Mouse (Mus musculus) intestine, embryonic 15.5 days (tissue): Measurements from ENCODE around the gene Catsper3. TPM values are rescaled to one million over a fixed set of nuclear protein-coding genes. Genes with fewer than 3 reads are reported as not detected.

Experiments used
- ATAC-seq: fragments of 200-750 bp; cut with Nextera tagmentation; 2 replicates; pipeline ENCODE4 v1.8.0; 2017; ENCODE audit warnings: moderate TSS enrichment, moderate library complexity
- H3K27ac ChIP-seq: fragments of 300-500 bp; sonication (generic); 2 replicates; pipeline ENCODE4 v1.5.1; 2015; ENCODE audit warnings: mild to moderate bottlenecking, inconsistent platforms
- H3K27me3 ChIP-seq: fragments of 300-500 bp; sonication (generic); replicated peaks from 2 replicates; pipeline ENCODE4 v1.6.1; 2015; ENCODE audit warnings: inconsistent platforms
- H3K36me3 ChIP-seq: fragments of 300-500 bp; sonication (generic); 2 replicates; pipeline ENCODE4 v1.6.1; 2015; ENCODE audit warnings: inconsistent platforms
- H3K4me1 ChIP-seq: fragments of 300-500 bp; sonication (generic); replicated peaks from 2 replicates; pipeline ENCODE4 v1.6.1; 2015; ENCODE audit warnings: inconsistent platforms
- H3K4me2 ChIP-seq: fragments of 300-500 bp; sonication (generic); replicated peaks from 2 replicates; pipeline ENCODE4 v1.6.1; 2015; ENCODE audit warnings: mild to moderate bottlenecking, inconsistent platforms
- H3K4me3 ChIP-seq: fragments of 300-500 bp; sonication (generic); replicated peaks from 2 replicates; pipeline ENCODE4 v1.5.1; 2015; ENCODE audit warnings: inconsistent platforms
- H3K9ac ChIP-seq: fragments of 300-500 bp; sonication (generic); 2 replicates; pipeline ENCODE4 v1.6.1; 2015; ENCODE audit warnings: inconsistent platforms
- H3K9me3 ChIP-seq: fragments of 300-500 bp; sonication (generic); 2 replicates; pipeline ENCODE4 v1.6.1; 2016; ENCODE audit warnings: inconsistent platforms
- WGBS: fragments of 180-500 bp; shearing (Covaris S2); methylation state at CpG from one replicate; pipeline ENCODE4 v1.1.7; 2015; 5-methylcytosine and 5-hydroxymethylcytosine counted together
- polyA plus RNA-seq: library from polyadenylated mRNA; unstranded; fragments of >200 nt; fragmentation: Nextera tagmentation; extraction: Ambion mirVana; gene quantifications from 2 replicates; pipeline ENCODE4 v1.2.1, GENCODE M21; 2015

Gene Catsper3
- polyA plus RNA-seq, 1 experiment from 2014 or later: not detected

DNA sequence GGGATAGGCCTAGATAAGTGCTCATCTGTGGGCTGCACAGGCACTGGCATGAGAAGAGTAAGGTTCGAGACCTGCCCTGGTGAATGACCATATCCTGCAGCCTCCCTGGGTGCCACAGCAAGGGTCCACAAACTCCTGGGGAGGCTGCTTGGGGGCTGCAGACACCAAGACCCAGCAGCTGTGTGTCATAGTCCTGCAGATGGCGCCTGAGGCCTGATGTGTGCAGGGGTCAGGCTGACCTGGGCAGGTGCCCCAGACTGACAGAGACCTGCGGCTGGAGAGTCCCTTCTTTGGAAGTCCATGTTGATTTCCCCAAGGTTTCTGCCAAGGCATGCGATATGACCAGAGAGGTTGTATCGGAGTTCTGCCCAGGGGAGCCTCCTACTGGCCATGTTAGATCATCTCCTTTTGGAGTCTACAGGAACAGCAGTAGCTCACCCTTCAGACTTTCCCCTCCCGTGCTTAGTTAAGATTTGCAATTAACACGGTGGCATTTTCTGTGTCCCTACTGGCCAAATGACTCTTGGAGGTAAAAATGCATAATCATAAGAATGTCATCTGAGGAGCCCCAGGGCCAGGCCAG lies 24.8 kb downstream of the Catsper3 start:
- no peak for ATAC-seq
- Histone ChIP-seq H3K4me2 (no peak overlapping the region), H3K9me3 (no peaks in the 10 kb centered on the region), H3K27me3 (no peaks in the 10 kb centered on the region), H3K4me3 (no peak overlapping the region), H3K4me1 (no peaks in the 10 kb centered on the region), H3K9ac (no peak overlapping the region), H3K36me3 (no peaks in the 10 kb centered on the region), H3K27ac (no peak overlapping the region)
- WGBS: 67% methylated on average over 7 of the region's 7 CpGs

DNA sequence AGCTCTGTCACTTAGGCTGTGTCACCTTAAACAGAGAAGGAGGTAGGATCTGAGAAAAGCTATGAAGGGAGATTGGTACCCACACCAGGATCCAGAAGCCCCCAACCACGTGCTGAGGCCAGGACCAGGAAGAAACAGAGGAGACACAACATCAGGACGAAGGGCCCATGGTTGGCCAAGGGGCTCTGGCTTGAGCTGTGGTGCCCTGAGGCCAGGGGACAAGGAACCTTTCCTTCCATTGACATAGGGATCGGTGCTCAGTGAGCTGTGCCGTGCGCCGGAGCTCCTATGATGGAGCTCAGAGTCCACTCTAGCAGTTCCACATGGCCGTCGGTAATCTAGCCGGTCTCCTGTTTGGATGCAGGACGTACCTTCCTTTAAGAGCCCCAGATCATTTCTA lies 25.3 kb downstream of the Catsper3 start:
- Histone ChIP-seq H3K27me3 (no peaks in the 10 kb centered on the region), H3K4me3 (no peak overlapping the region), H3K4me2 (no peak overlapping the region), H3K4me1 (no peaks in the 10 kb centered on the region), H3K36me3 (no peaks in the 10 kb centered on the region), H3K9me3 (no peaks in the 10 kb centered on the region), H3K27ac (no peak overlapping the region), H3K9ac (no peak overlapping the region)
- 95% methylated on average over 10 of the region's 10 CpGs for WGBS
- ATAC-seq: no peak

DNA sequence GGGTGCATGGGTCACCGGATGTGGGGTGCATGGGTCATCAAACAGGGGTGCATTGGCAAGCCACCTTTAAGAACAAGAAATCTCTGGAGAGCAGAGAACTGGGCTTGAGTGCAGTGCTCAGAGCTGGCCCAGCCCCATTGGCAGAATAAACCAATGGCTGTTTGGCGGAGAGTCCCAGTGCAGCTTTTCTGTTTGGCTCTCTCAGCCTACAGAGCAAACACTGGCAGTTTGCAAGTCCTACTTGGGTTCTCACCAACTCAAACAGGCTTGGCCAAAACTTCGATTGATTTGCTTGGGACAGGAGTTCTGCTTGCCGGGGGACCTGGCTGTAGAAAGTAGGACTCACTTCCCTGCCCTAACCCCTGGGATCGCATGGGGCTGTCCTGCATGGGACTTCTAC lies 26.6 kb downstream of the Catsper3 start:
- Histone ChIP-seq H3K4me3 (no peak overlapping the region), H3K4me2 (no peak overlapping the region), H3K27ac (no peak overlapping the region), H3K9me3 (no peaks in the 10 kb centered on the region), H3K36me3 (no peaks in the 10 kb centered on the region), H3K27me3 (no peaks in the 10 kb centered on the region), H3K4me1 (no peaks in the 10 kb centered on the region), H3K9ac (no peak overlapping the region)
- ATAC-seq: no peak
- 68% methylated on average over 5 of the region's 5 CpGs for whole genome bisulfite sequencing

DNA sequence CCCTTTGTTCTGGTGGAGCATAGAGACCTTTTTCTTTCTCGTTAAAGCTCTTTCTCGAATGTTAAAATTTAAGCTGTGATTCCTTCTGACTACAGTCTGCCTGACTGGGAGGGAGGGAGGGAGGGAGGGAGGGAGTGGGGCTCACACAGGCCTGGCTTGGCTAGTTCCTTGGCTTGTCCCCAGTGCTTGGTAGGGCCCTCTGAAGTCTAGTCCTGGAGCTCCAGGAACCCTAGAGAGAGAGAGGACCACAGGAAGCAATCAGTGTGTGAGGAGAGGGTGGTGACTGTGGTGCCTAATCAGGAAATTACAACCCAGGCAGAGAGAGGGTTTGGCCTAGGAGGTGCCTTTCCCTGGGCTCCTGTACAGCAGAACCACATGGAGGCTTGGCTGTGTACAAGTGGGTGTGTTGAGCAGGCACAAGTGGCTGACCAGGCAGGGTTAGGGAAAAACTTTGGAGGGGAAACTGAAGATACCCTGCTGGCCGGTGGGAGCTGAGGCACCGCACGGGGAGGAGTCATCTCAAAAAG lies 29.2 kb downstream of the Catsper3 start:
- Histone ChIP-seq H3K4me2 (no peak overlapping the region), H3K36me3 (no peaks in the 10 kb centered on the region), H3K27ac (no peak overlapping the region), H3K4me3 (no peak overlapping the region), H3K9me3 (no peaks in the 10 kb centered on the region), H3K9ac (no peak overlapping the region), H3K27me3 (peaks cover 4% of the 10 kb centered on the region; the same call in 1 of the 2 replicates), H3K4me1 (no peaks in the 10 kb centered on the region)
- ATAC-seq: peak; percentile 36; the same call in 1 of the 2 replicates
- 58% methylated on average over 5 of the region's 5 CpGs for WGBS

DNA sequence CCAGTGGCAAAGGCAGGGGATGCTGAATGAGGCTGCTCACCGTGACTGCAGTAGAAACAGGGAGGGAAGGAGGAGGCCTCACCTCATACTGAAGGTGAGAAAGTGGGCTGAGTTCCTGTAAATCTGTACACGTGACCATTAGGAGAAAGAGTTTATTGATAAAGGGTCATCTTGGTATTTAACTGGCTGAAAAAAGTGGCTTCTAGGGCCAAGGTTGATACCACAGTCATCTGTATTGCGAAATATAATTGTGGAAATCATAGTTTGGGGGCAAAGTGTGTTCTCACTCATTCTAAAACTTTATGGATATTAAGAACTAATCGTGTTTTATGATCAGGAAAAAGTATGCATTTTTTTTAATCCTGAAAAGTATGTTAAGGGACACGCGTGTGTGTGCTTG lies 30.5 kb downstream of the Catsper3 start:
- Histone ChIP-seq H3K4me1 (no peaks in the 10 kb centered on the region), H3K27me3 (peaks cover 4% of the 10 kb centered on the region; the same call in 1 of the 2 replicates), H3K9me3 (no peaks in the 10 kb centered on the region), H3K9ac (no peak overlapping the region), H3K27ac (no peak overlapping the region), H3K4me2 (no peak overlapping the region), H3K4me3 (no peak overlapping the region), H3K36me3 (no peaks in the 10 kb centered on the region)
- 75% methylated on average over 6 of the region's 6 CpGs for WGBS
- ATAC-seq: peak; percentile 57

DNA sequence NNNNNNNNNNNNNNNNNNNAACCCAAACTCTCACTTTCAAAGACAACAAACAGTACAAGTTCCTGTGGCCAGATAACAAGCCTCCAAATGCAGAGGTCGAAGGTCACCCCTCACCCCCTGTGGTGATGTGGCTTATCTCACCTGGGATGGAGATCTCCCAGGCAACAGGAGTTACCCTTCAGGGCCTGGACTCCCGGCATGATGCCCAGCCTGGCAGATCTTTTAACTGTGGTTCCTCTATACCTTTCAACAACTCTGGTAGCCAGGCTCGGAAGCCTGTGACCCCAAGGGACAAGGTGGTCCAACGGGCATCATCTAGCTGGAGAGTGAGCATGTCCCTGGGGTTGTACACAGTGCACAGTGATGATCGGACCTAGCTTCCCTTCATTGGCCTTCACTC lies 38.1 kb downstream of the Catsper3 start:
- no peak overlapping the region for H3K9ac ChIP-seq
- no peak overlapping the region for H3K27ac ChIP-seq
- H3K4me1 ChIP-seq: peaks cover 19% of the 10 kb centered on the region
- ATAC-seq: no peak
- 65% methylated on average over 5 of the region's 5 CpGs for WGBS
- no peak overlapping the region for H3K4me2 ChIP-seq
- H3K4me3 ChIP-seq: no peak overlapping the region
- H3K27me3 ChIP-seq: peaks cover 54% of the 10 kb centered on the region
- H3K9me3 ChIP-seq: no peaks in the 10 kb centered on the region
- no peaks in the 10 kb centered on the region for H3K36me3 ChIP-seq

DNA sequence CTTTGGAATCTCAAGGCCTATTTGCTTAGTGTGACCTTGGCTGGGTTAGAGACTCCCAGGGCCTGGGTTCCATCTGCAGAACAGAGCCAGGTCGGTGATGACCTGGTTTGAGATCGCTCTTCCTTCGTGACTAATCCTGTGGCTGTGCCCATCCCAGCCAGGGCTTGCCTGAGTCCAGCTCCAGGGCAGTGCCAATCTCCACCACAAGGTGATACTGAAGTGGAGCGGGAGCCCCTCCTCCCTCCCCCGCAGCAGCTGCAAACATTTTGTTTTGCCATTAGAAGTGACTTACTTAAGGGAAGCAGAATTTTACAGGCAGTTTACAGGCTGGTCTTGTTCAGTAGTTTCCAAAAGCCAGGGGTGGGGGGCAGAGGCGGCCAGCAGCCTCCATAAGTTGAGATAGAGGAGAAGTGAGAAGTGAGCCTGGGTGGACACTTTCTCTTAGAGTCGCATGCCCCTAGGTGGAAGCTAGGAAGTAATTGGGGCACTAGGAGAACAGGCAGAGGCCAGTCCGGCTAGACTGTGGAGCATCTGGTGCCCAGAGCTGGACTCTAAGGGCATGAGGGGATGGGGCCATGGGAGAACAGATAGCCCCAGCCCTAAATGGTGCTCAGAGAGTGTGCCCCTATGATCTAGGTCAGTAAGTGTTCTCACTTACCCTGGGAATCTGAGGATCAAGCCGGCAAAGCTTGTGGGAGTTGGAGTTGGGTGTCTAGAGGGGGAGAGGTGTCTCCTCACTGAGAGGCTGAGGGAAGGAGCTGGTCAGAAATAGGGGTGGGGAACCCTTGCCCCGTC lies 40.0 kb downstream of the Catsper3 start:
- Histone ChIP-seq H3K4me3 (no peak overlapping the region), H3K4me1 (peaks cover 19% of the 10 kb centered on the region), H3K27me3 (peaks cover 65% of the 10 kb centered on the region), H3K27ac (no peak overlapping the region), H3K4me2 (no peak overlapping the region; the same call in 1 of the 2 replicates), H3K9me3 (no peaks in the 10 kb centered on the region), H3K36me3 (no peaks in the 10 kb centered on the region), H3K9ac (no peak overlapping the region)
- 20% methylated on average over 10 of the region's 10 CpGs for WGBS
- ATAC-seq: no peak

DNA sequence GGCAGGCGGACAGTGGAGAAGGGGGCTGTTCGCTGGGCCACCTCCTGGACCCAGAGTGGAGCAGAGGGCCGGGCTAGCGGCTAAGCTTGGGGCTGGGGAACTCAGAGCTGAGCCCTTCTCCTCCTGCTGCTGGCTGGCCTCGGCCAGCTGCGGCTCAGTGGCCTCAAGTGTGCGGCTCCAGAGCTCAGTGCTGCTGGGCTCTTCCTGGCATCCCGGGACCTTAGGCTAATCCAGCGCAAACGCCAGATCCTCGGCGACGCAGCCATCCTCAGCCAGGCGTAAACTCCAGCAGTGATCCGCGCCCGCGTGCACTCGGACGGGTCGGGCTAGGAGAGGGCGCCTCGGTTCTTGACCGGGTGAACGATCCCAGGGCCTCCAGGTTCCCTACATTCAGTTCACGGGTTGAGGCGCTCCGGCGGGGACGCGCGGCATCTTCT lies 40.9 kb downstream of the Catsper3 start:
- no peak overlapping the region for H3K27ac ChIP-seq
- no peaks in the 10 kb centered on the region for H3K36me3 ChIP-seq
- H3K9me3 ChIP-seq: no peaks in the 10 kb centered on the region
- 0 out of 2 replicates have a peak overlapping the region, but pooled peaks have one; percentile 9 for H3K4me3 ChIP-seq
- H3K4me2 ChIP-seq: peak overlapping the region; percentile 54
- peaks cover 20% of the 10 kb centered on the region for H3K4me1 ChIP-seq
- peak overlapping the region; percentile 26; the same call in 1 of the 2 replicates for H3K9ac ChIP-seq
- 0 out of 2 replicates have a peak, but pooled peaks have one; percentile 19 for ATAC-seq
- H3K27me3 ChIP-seq: peaks cover 70% of the 10 kb centered on the region
- WGBS: 7% methylated on average over 32 of the region's 32 CpGs

DNA sequence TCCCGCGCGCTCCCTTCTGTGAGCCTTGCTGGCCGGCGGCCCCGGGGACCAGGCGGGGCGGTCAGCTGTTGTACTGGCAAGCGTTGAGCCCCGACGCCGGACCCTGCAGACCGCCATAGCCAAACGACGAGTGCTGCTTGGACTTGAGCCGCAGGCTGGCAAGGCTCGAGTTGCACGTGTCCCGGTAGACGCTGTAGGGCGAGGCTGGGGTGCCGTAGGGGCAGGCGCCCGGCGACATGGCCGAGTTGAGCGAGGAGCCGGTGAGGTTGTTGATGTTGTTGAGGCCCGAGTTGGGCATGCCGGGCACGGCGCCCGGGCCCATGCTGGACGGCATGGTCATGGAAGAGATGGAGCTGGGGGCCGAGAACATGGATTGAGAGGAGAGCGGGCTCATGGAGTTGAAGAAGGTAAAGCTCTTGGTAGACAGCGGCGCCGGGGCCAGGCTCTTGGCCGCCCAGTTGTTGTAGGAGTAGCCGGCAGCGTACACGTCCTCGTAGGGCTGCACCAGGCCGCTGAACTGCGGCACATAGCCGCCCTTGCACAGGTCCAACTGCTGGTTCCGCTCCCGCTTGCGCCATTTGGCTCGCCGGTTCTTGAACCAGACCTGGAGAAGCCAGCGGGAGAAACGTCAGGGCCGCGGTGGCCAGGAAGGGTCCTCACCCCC lies 41.8 kb downstream of the Catsper3 start:
- no peak overlapping the region for H3K27ac ChIP-seq
- no peaks in the 10 kb centered on the region for H3K9me3 ChIP-seq

DNA sequence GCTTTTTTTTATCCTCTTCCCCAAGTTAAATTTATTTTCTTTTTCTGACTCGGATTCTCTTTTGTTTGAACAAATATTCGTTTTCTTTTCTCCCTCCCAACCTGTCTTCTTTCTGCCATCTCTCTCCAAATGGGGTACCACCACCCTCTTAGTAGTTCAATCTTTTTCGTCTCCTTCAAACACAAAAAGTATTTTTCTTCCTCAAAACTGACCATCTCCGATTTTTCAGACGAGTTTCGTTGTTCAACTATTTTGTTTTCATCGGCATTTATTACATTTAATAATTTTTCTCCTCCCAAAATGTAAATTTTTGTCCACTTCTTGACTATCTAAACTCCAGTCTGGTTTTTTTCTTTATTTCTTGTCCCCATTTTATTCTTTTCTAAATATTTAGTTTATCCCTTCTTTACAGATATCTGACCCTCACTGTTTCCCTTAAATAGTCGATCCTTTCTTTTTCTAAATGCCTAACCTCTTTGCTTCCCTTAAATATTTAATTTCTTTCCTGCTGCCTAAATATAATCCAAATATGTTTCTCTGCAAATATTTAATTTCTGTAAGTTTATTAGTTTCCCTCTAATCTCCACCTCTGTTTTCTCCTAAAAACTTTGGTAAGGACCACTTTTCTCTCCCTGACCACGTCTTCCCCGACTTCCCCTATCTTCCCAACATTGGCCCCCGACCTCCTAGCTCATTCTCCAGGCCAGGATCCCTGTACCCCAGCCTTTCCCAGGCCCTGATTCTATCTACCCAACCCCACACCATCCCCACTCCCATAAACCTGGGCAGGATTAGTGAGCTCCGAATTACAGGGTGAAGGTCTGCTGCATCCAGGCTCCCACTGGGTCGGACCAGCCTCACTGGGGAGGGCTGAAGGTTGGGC lies 42.7 kb downstream of the Catsper3 start:
- Histone ChIP-seq H3K9ac (peak overlapping the region; percentile 39; the same call in 1 of the 2 replicates), H3K36me3 (no peaks in the 10 kb centered on the region), H3K4me2 (peak overlapping the region; percentile 60), H3K4me1 (peaks cover 33% of the 10 kb centered on the region), H3K9me3 (no peaks in the 10 kb centered on the region), H3K4me3 (peak overlapping the region; percentile 36), H3K27me3 (peaks cover 80% of the 10 kb centered on the region), H3K27ac (peak overlapping the region; percentile 49)
- WGBS: 13% methylated on average over 13 of the region's 13 CpGs
- ATAC-seq: no peak

More for the DNA sequence above, 41.8 kb downstream of the Catsper3 start:
- peaks cover 79% of the 10 kb centered on the region for H3K27me3 ChIP-seq
- peak overlapping the region; percentile 54 for H3K4me2 ChIP-seq
- WGBS: 8% methylated on average over 56 of the region's 56 CpGs
- no peaks in the 10 kb centered on the region for H3K36me3 ChIP-seq
- peaks cover 28% of the 10 kb centered on the region for H3K4me1 ChIP-seq
- no peak for ATAC-seq
- H3K4me3 ChIP-seq: peak overlapping the region; percentile 22
- peak overlapping the region; percentile 32 for H3K9ac ChIP-seq

DNA sequence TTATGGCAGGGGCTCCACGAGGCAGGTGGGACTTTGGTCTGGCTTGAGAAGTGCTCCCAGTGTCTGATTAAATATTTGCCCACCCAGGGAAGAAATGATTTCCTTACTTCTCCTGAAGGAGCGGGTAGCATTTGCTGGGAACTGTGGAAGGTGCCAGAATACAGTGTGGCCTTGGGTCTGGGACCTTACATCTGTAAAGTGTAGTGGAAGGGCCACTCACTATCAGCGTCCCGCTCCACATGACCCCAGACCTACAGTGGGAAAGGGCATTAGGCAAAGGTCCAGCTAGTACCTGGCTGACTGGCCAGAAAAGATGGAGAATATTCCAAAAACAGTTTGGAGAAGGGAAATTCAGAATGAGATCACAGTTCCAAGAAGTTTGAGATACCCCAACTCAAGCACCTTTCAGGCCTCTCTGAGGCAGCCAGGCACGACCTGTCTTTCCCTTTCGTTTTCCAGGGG lies 43.3 kb downstream of the Catsper3 start:
- Histone ChIP-seq H3K4me1 (peaks cover 33% of the 10 kb centered on the region), H3K4me2 (peak overlapping the region; percentile 60), H3K27ac (peak overlapping the region; percentile 49), H3K9me3 (no peaks in the 10 kb centered on the region), H3K36me3 (no peaks in the 10 kb centered on the region), H3K27me3 (peaks cover 82% of the 10 kb centered on the region), H3K9ac (peak overlapping the region; percentile 39; the same call in 1 of the 2 replicates), H3K4me3 (peak overlapping the region; percentile 36)
- ATAC-seq: no peak
- WGBS: 5% methylated on average over 6 of the region's 6 CpGs
